Comparison of ENCODE assay signal across 8 mouse cellular contexts in the genomic region with DNA sequence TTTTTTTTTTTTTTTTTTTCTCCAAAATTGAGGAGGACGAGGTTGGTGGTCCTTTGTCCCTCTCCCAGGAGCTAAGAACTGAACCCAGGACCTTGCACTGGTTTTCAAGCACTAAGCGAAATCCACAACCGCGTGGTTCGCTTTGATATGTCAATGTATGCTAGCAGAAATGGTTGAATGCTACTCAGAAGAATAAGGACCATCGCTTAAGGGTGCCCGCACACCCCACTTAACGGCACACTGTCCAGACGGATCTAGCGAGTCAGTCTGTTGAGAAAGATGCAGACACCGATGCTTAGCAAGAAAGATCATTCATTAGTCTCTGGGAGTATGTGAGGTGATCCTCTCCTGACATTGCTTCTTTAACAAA. TPM values are rescaled to one million over a fixed set of nuclear protein-coding genes. Genes with fewer than 3 reads are reported as not detected.
DNase-seq lines count a peak whose midpoint lies in the region; ATAC-seq and TF ChIP-seq lines count a peak whose summit lies in the region.

No protein-coding gene starts in this region.

- intact Hi-C loops in heart, postnatal 36 days (cut with DNase I): loop anchor here (1.0 to 5.0 kb wide), 2 partner anchors 43 to 192 kb away; no protein-coding TSS in a partner anchor

- CTCF ChIA-PET in Patski (lab: Charles Lee): interaction anchor here (0.6 to 1.7 kb wide), 14 partner anchors 8 to 906 kb away, joined by 3 to 9 read pairs (median 5); a partner anchor contains a TSS

- peaks cover 22% of the 10 kb centered on the region for H3K36me3 ChIP-seq in heart, embryonic 14.5 days (ENCODE audit: control insufficient read depth, insufficient read depth, low read length)

- TF ChIP-seq CTCF in Patski (IDR thresholded peaks at IDR 0.05): no peak

- 0 out of 4 replicates have a peak overlapping the region, but pooled peaks of 1 of the 2 experiments have one; percentile 28 for H3K27ac ChIP-seq in heart, embryonic 14.5 days (replicated peaks in 1 of 2; ENCODE audit: control insufficient read depth in 1 of 2, insufficient read depth in 1 of 2, low read depth in 2 of 2, low read length in 2 of 2)

- in situ Hi-C loops in Patski (cut with MboI; ENCODE audit: low pct_unique_long_range_greater_than_20kb): no loop called here

- H3K4me2 ChIP-seq in heart, embryonic 14.5 days (ENCODE audit: low read length): peak overlapping the region; percentile 66

- ATAC-seq in heart, embryonic 14.5 days (ENCODE audit: insufficient number of reproducible peaks, insufficient read depth, low FRiP score, low read depth): peak; percentile 31; the same call in 1 of the 2 replicates
- ATAC-seq in Patski: peak; percentile 23
- ATAC-seq in granulocyte monocyte progenitor cell, adult 5-6 weeks (replicated peaks; ENCODE audit: poor library complexity, severe bottlenecking): 0 out of 2 replicates have a peak, but pooled peaks have one; percentile 1
- ATAC-seq in megakaryocyte, adult 5-6 weeks (ENCODE audit: poor library complexity, severe bottlenecking): peak; percentile 10; the same call in 1 of the 2 replicates

- DNase-seq in heart, postnatal 36 days: no peak
- DNase-seq in Patski (ENCODE audit: low read depth, low spot score): no peak
- DNase-seq in ovary, postnatal 36 days (ENCODE audit: low spot score): no peak
- no peak for DNase-seq in adrenal gland, postnatal 10 days
- no peak for DNase-seq in c-Kit-positive CD71-positive TER-119-positive erythroid progenitor cells, embryonic 14.5 days (ENCODE audit: low spot score)

- POLR2A ChIA-PET in Patski (lab: Charles Lee): interaction anchor here (0.7 to 2.0 kb wide), 5 partner anchors 8 to 351 kb away, joined by 3 to 6 read pairs (median 5); no protein-coding TSS in a partner anchor

- 28% methylated on average over 11 of the region's 11 CpGs for WGBS in heart, embryonic 14.5 days

- no peaks in the 10 kb centered on the region for H3K27me3 ChIP-seq in heart, embryonic 14.5 days (ENCODE audit: control insufficient read depth, insufficient read depth, low read length)
- no peaks in the 10 kb centered on the region for H3K27me3 ChIP-seq in Patski

- no peaks in the 10 kb centered on the region for H3K9me3 ChIP-seq in heart, embryonic 14.5 days (ENCODE audit: control insufficient read depth, low read length)

- peak overlapping the region; percentile 45 for H3K9ac ChIP-seq in heart, embryonic 14.5 days (ENCODE audit: low read length)

- peaks cover 2 to 11% of the 10 kb centered on the region in 2 experiments; a peak in 3 of 4 replicates for H3K4me1 ChIP-seq in heart, embryonic 14.5 days (ENCODE audit: control insufficient read depth in 2 of 2, insufficient read depth in 2 of 2, low read length in 2 of 2)

- peak overlapping the region; percentile 36 to 98 for H3K4me3 ChIP-seq in heart, embryonic 14.5 days (ENCODE audit: control insufficient read depth in 1 of 2, insufficient read depth in 1 of 2, low read depth in 1 of 2, low read length in 2 of 2)

RNA-seq across cellular contexts. Expression of a gene that starts 0.4 kb away (rescaled TPM):
- polyA plus RNA-seq in heart, embryonic 14.5 days (2014; fragmentation: Nextera tagmentation; extraction: Ambion mirVana): 6.3 and 6.4 TPM in 2 replicates
- 10 to 100 TPM in 1 of 2 experiments, 1 to 10 TPM in 1; 9.6 to 10.9 TPM for total RNA-seq in heart, postnatal 36 days (2021)
- 16.2 TPM for polyA plus RNA-seq in Patski (2021)
- 26.3 and 40.3 TPM in 2 replicates for total RNA-seq in granulocyte monocyte progenitor cell, adult 5-6 weeks (2014; fragmentation: Nextera tagmentation)
- total RNA-seq in granulocyte monocyte progenitor cell, adult 5-6 weeks (2017): 21.9 and 26.1 TPM in 2 replicates
- 4.4 and 5.8 TPM in 2 replicates for total RNA-seq in megakaryocyte, adult 5-6 weeks (2015)
- total RNA-seq in megakaryocyte, adult 5-6 weeks (2017): 8.4 and 10.4 TPM in 2 replicates
- 10 to 100 TPM; 14.8 to 16.6 TPM for total RNA-seq in adrenal gland, postnatal 10 days (2021)

RNA-seq across cellular contexts. Expression of a gene that starts 22.5 kb away (rescaled TPM):
- polyA plus RNA-seq in heart, embryonic 14.5 days (2014; fragmentation: Nextera tagmentation; extraction: Ambion mirVana): 6.1 and 7.2 TPM in 2 replicates
- total RNA-seq in heart, postnatal 36 days (2021): 1 to 10 TPM; 1.4 to 2.6 TPM
- polyA plus RNA-seq in Patski (2021): 2.2 TPM
- not detected in 2 replicates for total RNA-seq in granulocyte monocyte progenitor cell, adult 5-6 weeks (2014; fragmentation: Nextera tagmentation)
- total RNA-seq in granulocyte monocyte progenitor cell, adult 5-6 weeks (2017): 0.22 TPM in 1 of 2 replicates, not detected in the other
- total RNA-seq in megakaryocyte, adult 5-6 weeks (2015): 0.21 TPM in 1 of 2 replicates, not detected in the other
- total RNA-seq in megakaryocyte, adult 5-6 weeks (2017): 0.24 and 0.26 TPM in 2 replicates
- 1 to 10 TPM; 3.2 to 5.1 TPM for total RNA-seq in adrenal gland, postnatal 10 days (2021)

RNA-seq across cellular contexts. Expression of a gene that starts 37.4 kb away (rescaled TPM):
- 12.9 and 13.4 TPM in 2 replicates for polyA plus RNA-seq in heart, embryonic 14.5 days (2014; fragmentation: Nextera tagmentation; extraction: Ambion mirVana)
- total RNA-seq in heart, postnatal 36 days (2021): 1 to 10 TPM; 3.2 to 4.4 TPM
- polyA plus RNA-seq in Patski (2021): 7.3 TPM
- total RNA-seq in granulocyte monocyte progenitor cell, adult 5-6 weeks (2014; fragmentation: Nextera tagmentation): 6.2 and 6.7 TPM in 2 replicates
- 7.0 and 13.9 TPM in 2 replicates for total RNA-seq in granulocyte monocyte progenitor cell, adult 5-6 weeks (2017)
- total RNA-seq in megakaryocyte, adult 5-6 weeks (2015): 4.4 and 4.6 TPM in 2 replicates
- total RNA-seq in megakaryocyte, adult 5-6 weeks (2017): 4.6 and 5.2 TPM in 2 replicates
- total RNA-seq in adrenal gland, postnatal 10 days (2021): 1 to 10 TPM; 3.4 to 4.8 TPM
